Mouse (Mus musculus) embryonic facial prominence, embryonic 14.5 days (tissue): Measurements from ENCODE around the gene Nr2f1. TPM values are rescaled to one million over a fixed set of nuclear protein-coding genes. Genes with fewer than 3 reads are reported as not detected.

ENCODE experiments used
- ATAC-seq: fragments of 200-750 bp; cut with Nextera tagmentation; 2 replicates; pipeline ENCODE4 v1.8.0; 2017; ENCODE audit warnings: low read depth, moderate number of reproducible peaks, moderate TSS enrichment
- DNase-seq: peaks from one replicate; pipeline ENCODE4 v3.0.0-alpha.2; 2015; ENCODE audit warnings: low spot score
- H3K27ac ChIP-seq: fragments of 300-500 bp; sonication (generic); replicated peaks from 2 replicates; pipeline ENCODE4 v1.5.1; 2014; ENCODE audit warnings: low read depth, mild to moderate bottlenecking, low read length, moderate library complexity
- H3K27me3 ChIP-seq: fragments of 300-500 bp; sonication (generic); replicated peaks from 2 replicates; pipeline ENCODE4 v1.6.1; 2014; ENCODE audit warnings: low read length; ENCODE audit not compliant: control insufficient read depth, insufficient read depth
- H3K36me3 ChIP-seq: fragments of 300-500 bp; sonication (generic); 2 replicates; pipeline ENCODE4 v1.6.1; 2014; ENCODE audit warnings: low read length, mixed read lengths; ENCODE audit not compliant: control insufficient read depth, insufficient read depth
- H3K4me1 ChIP-seq: fragments of 300-500 bp; sonication (generic); 2 replicates; pipeline ENCODE4 v1.6.1; 2014; ENCODE audit warnings: antibody characterized with exemption, low read length; ENCODE audit not compliant: control insufficient read depth, insufficient read depth
- H3K4me2 ChIP-seq: fragments of 300-500 bp; sonication (generic); 2 replicates; pipeline ENCODE4 v1.6.1; 2014; ENCODE audit warnings: low read depth, mild to moderate bottlenecking, low read length, moderate library complexity, mixed read lengths
- H3K4me3 ChIP-seq: fragments of 300-500 bp; sonication (generic); 2 replicates; pipeline ENCODE4 v1.5.1; 2014; ENCODE audit warnings: low read depth, mild to moderate bottlenecking, low read length
- H3K9ac ChIP-seq: fragments of 300-500 bp; sonication (generic); 2 replicates; pipeline ENCODE4 v1.6.1; 2014; ENCODE audit warnings: low read depth, mild to moderate bottlenecking, low read length, moderate library complexity, mixed read lengths
- H3K9me3 ChIP-seq: fragments of 300-500 bp; sonication (generic); 2 replicates; pipeline ENCODE4 v1.6.1; 2016; ENCODE audit warnings: low read length; ENCODE audit not compliant: control insufficient read depth
- WGBS: fragments of 180-500 bp; shearing (Covaris S2); extraction: QIAGEN DNeasy Blood & Tissue Kit; methylation state at CpG from one replicate; pipeline ENCODE4 v1.1.7; 2014; 5-methylcytosine and 5-hydroxymethylcytosine counted together
- polyA plus RNA-seq: library from polyadenylated mRNA; unstranded; fragments of >200 nt; fragmentation: Nextera tagmentation; extraction: Ambion mirVana; gene quantifications from 2 replicates; pipeline ENCODE4 v1.2.1, GENCODE M21; 2014

Gene Nr2f1
- polyA plus RNA-seq, 1 experiment from 2014 or later, result 17.9 TPM

- Histone ChIP-seq H3K36me3 (no peaks in the 10 kb centered on the region), H3K9me3 (no peaks in the 10 kb centered on the region), H3K27me3 (peaks cover 82% of the 10 kb centered on the region), H3K4me2 (no peak overlapping the region), H3K9ac (no peak overlapping the region), H3K4me1 (no peaks in the 10 kb centered on the region), H3K4me3 (no peak overlapping the region), H3K27ac (no peak overlapping the region)
- ATAC-seq (no peak), DNase-seq (no peak)
- 3% methylated on average over 17 of the region's 17 CpGs for WGBS
Observed at GRCm38 (mm10) chr13:78171984-78172636, 27.4 kb downstream of the Nr2f1 start.

GRCm38 (mm10) chr13:78171320-78171719, 28.2 kb downstream of the Nr2f1 start:
- Histone ChIP-seq H3K9me3 (no peaks in the 10 kb centered on the region), H3K9ac (no peak overlapping the region), H3K4me3 (0 out of 2 replicates have a peak overlapping the region, but pooled peaks have one; percentile 1), H3K27ac (no peak overlapping the region), H3K4me2 (peak overlapping the region; percentile 41), H3K4me1 (no peaks in the 10 kb centered on the region), H3K36me3 (no peaks in the 10 kb centered on the region), H3K27me3 (peaks cover 76% of the 10 kb centered on the region)
- ATAC-seq (peak; percentile 63; the same call in 1 of the 2 replicates), DNase-seq (peak; percentile 75)
- 2% methylated on average over 15 of the region's 15 CpGs for WGBS

- Histone ChIP-seq H3K27me3 (peaks cover 69% of the 10 kb centered on the region), H3K9ac (no peak overlapping the region), H3K27ac (no peak overlapping the region), H3K36me3 (no peaks in the 10 kb centered on the region), H3K9me3 (no peaks in the 10 kb centered on the region), H3K4me2 (no peak overlapping the region), H3K4me3 (no peak overlapping the region), H3K4me1 (no peaks in the 10 kb centered on the region)
- DNase-seq (no peak), ATAC-seq (no peak)
- 38% methylated on average over 4 of the region's 4 CpGs for WGBS
Observed at GRCm38 (mm10) chr13:78168166-78168565, 31.4 kb downstream of the Nr2f1 start.

GRCm38 (mm10) chr13:78164941-78165340, 34.6 kb downstream of the Nr2f1 start:
- H3K9me3 ChIP-seq, result no peaks in the 10 kb centered on the region
- no peak overlapping the region for H3K4me3 ChIP-seq
- H3K4me1 ChIP-seq, result no peaks in the 10 kb centered on the region
- ATAC-seq (no peak), DNase-seq (no peak)
- no peaks in the 10 kb centered on the region for H3K36me3 ChIP-seq
- no peak overlapping the region for H3K27ac ChIP-seq
- peaks cover 43% of the 10 kb centered on the region for H3K27me3 ChIP-seq
- H3K4me2 ChIP-seq, result no peak overlapping the region
- H3K9ac ChIP-seq, result no peak overlapping the region

GRCm38 (mm10) chr13:78163087-78163958, 36.2 kb downstream of the Nr2f1 start:
- peak overlapping the region; percentile 39; the same call in 1 of the 2 replicates for H3K27ac ChIP-seq

GRCm38 (mm10) chr13:78162149-78162548, 37.4 kb downstream of the Nr2f1 start:
- DNase-seq, result peak; percentile 50
- 65% methylated on average over 2 of the region's 2 CpGs for WGBS
- no peak overlapping the region for H3K4me3 ChIP-seq
- no peaks in the 10 kb centered on the region for H3K36me3 ChIP-seq
- peaks cover 23% of the 10 kb centered on the region for H3K27me3 ChIP-seq
- no peak for ATAC-seq
- no peaks in the 10 kb centered on the region for H3K9me3 ChIP-seq
- no peak overlapping the region for H3K27ac ChIP-seq
- H3K4me2 ChIP-seq, result no peak overlapping the region
- H3K9ac ChIP-seq, result no peak overlapping the region
- H3K4me1 ChIP-seq, result no peaks in the 10 kb centered on the region

More at GRCm38 (mm10) chr13:78163087-78163958, 36.2 kb downstream of the Nr2f1 start:
- Histone ChIP-seq H3K36me3 (no peaks in the 10 kb centered on the region), H3K4me1 (no peaks in the 10 kb centered on the region), H3K4me2 (peak overlapping the region; percentile 98), H3K9ac (peak overlapping the region; percentile 71), H3K27me3 (peaks cover 32% of the 10 kb centered on the region), H3K4me3 (peak overlapping the region; percentile 58), H3K9me3 (no peaks in the 10 kb centered on the region)
- ATAC-seq (peak; percentile 94), DNase-seq (peak; percentile 87)
- 0% methylated on average over 56 of the region's 86 CpGs for WGBS

- WGBS, result 89% methylated on average over 5 of the region's 5 CpGs
- Histone ChIP-seq H3K27ac (no peak overlapping the region), H3K36me3 (no peaks in the 10 kb centered on the region), H3K4me2 (no peak overlapping the region), H3K27me3 (no peaks in the 10 kb centered on the region; the same call in 1 of the 2 replicates), H3K4me1 (no peaks in the 10 kb centered on the region), H3K4me3 (no peak overlapping the region), H3K9me3 (no peaks in the 10 kb centered on the region), H3K9ac (no peak overlapping the region)
- no peak for DNase-seq
- ATAC-seq, result no peak
Observed at GRCm38 (mm10) chr13:78157465-78157864, 42.1 kb downstream of the Nr2f1 start.
